Mouse (Mus musculus) kidney, adult 8-10 months (tissue): ENCODE results near the gene Sapcd2.
A peak's percentile ranks its signal among the peaks of the same experiment; 100 is the strongest.

Experiments used
- DNase-seq, 2 experiments: peaks; one replicate each; pipeline ENCODE4 v3.0.0; 2022

Gene Sapcd2

GRCm38 (mm10) chr2:25426721-25427191 is 54.6 kb downstream of the Sapcd2 start:
- peak; percentile 46 to 73 for DNase-seq

- no peak for DNase-seq
These were observed 55.1 kb downstream of the Sapcd2 start for GRCm38 (mm10) chr2:25427256-25427655.
